Mouse (Mus musculus): ENCODE data around the gene Nfkbid. TPM values are rescaled to one million over a fixed set of nuclear protein-coding genes. Genes with fewer than 3 reads are reported as not detected.
A peak's percentile ranks its signal among the peaks of the same experiment; 100 is the strongest.

Nfkbid gene
- polyA plus RNA-seq, 1 experiment from 2014 or later = 0.95 TPM

GRCm38 (mm10) chr7:30409789-30410188, 11.7 kb upstream of the Nfkbid start:
- Histone ChIP-seq H3K9me3 (replicated peaks) (no peaks in the 10 kb centered on the region), H3K36me3 (no peaks in the 10 kb centered on the region), H3K4me1 (replicated peaks) (no peaks in the 10 kb centered on the region), H3K27ac (ENCODE audit: poor library complexity, severe bottlenecking) (no peak overlapping the region), H3K4me2 (no peak overlapping the region), H3K4me3 (no peak overlapping the region), H3K9ac (no peak overlapping the region), H3K27me3 (replicated peaks) (peaks cover 4% of the 10 kb centered on the region; the same call in 1 of the 2 replicates)
- no peak for ATAC-seq (ENCODE audit: insufficient number of reproducible peaks, low FRiP score)
- 58% methylated on average over 2 of the region's 2 CpGs for WGBS

DNA sequence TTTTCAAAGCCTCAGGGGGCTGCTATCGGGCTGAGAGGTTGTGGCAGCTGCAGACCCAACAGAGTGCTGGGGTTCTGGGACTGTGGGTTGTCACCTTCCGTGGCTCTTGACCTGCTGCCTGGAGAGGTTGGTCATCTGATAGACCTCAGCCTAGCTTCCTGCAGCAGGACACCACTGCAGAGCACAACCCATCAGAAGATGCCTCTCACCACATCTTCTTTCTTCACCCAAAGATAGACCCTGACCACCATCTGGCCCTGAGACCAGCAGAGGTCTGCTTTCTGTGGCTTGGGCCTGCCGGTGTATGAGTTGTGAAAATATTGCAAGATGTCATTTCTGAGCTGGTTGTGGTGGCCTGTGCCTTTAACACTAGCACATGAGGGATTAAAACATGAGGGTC, 10.5 kb upstream of the Nfkbid start:
- WGBS = 65% methylated on average over 3 of the region's 3 CpGs
- ATAC-seq (ENCODE audit: insufficient number of reproducible peaks, low FRiP score) = no peak

DNA sequence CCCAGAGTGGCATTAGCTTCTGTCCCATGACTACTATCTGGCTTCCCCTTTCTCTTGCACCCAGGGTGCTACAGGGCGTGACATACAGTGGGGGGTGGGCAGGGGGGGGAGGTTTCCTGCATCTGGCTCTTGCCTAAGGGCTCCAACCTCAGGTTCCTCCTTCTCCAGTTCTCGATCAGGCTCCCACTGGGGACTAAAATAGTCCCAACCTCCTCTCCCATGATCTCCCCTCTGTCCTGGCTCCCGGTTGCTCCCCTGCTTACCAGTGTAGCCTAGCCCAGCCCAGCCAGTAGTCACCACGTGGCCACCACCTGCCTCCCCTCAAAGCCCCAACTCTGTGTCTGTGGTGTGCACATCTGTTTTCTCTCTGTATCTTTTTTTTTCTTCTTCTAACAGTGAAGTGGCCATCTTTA, 8.8 kb upstream of the Nfkbid start:
- 50% methylated on average over 4 of the region's 4 CpGs for WGBS
- Histone ChIP-seq H3K4me1 (replicated peaks) (no peaks in the 10 kb centered on the region), H3K9me3 (replicated peaks) (no peaks in the 10 kb centered on the region), H3K4me3 (no peak overlapping the region), H3K4me2 (no peak overlapping the region), H3K27me3 (replicated peaks) (peaks cover 4% of the 10 kb centered on the region; the same call in 1 of the 2 replicates), H3K9ac (no peak overlapping the region), H3K27ac (ENCODE audit: poor library complexity, severe bottlenecking) (no peak overlapping the region), H3K36me3 (no peaks in the 10 kb centered on the region)
- no peak for ATAC-seq (ENCODE audit: insufficient number of reproducible peaks, low FRiP score)

More for the DNA sequence above, 10.5 kb upstream of the Nfkbid start:
- Histone ChIP-seq H3K27me3 (replicated peaks) (peaks cover 4% of the 10 kb centered on the region; the same call in 1 of the 2 replicates), H3K4me2 (no peak overlapping the region), H3K27ac (ENCODE audit: poor library complexity, severe bottlenecking) (no peak overlapping the region), H3K9ac (no peak overlapping the region), H3K4me3 (no peak overlapping the region), H3K4me1 (replicated peaks) (no peaks in the 10 kb centered on the region), H3K9me3 (replicated peaks) (no peaks in the 10 kb centered on the region), H3K36me3 (no peaks in the 10 kb centered on the region)

DNA sequence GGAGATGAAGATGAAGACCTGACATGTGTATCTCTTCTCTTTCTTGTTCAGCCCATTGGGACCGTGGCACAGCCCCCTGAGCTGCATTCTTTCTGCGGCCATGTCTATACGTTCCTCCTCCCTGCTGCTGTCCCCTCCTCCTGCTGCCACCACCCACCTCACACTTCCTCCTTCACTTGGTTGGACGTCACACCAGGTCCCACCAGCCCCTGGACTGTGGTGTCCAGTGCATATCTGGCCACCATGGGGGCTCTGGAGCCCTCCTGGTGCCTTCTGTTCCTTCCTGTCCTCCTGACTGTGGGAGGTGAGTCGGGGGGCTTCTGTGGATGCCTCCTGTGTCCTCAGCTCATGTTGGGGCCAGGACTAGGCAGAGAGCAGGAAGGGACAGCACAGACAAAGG, 7.9 kb upstream of the Nfkbid start, which contains the start of gene Tyrobp:
Gene Tyrobp, plus strand, starts transcription at position 165 of the 400 bp plus-strand sequence.
- H3K9ac ChIP-seq = no peak within 1 kb of the TSS
- no peak within 1 kb of the TSS for H3K4me3 ChIP-seq
- H3K27ac ChIP-seq (ENCODE audit: poor library complexity, severe bottlenecking) = no peak within 1 kb of the TSS
- no peak within 1 kb of the TSS for H3K4me2 ChIP-seq
- H3K27me3 ChIP-seq (replicated peaks) = peaks cover 4% of the 10 kb centered on the region; the same call in 1 of the 2 replicates
- H3K9me3 ChIP-seq (replicated peaks) = no peaks in the 10 kb centered on the region; the same call in 1 of the 2 replicates
- H3K4me1 ChIP-seq (replicated peaks) = no peaks in the 10 kb centered on the region
- ATAC-seq (ENCODE audit: insufficient number of reproducible peaks, low FRiP score) = no peak
- no peaks in the 10 kb centered on the region for H3K36me3 ChIP-seq
- WGBS = 67% methylated on average over 5 of the region's 5 CpGs

- 61% methylated on average over 9 of the region's 9 CpGs for WGBS
- Histone ChIP-seq H3K4me2 (no peak overlapping the region), H3K9ac (no peak overlapping the region), H3K4me1 (replicated peaks) (0 out of 2 replicates have a peak, but pooled peaks cover 11% of the 10 kb centered on the region), H3K9me3 (replicated peaks) (peaks cover 10% of the 10 kb centered on the region), H3K27ac (ENCODE audit: poor library complexity, severe bottlenecking) (no peak overlapping the region), H3K4me3 (no peak overlapping the region), H3K36me3 (no peaks in the 10 kb centered on the region), H3K27me3 (replicated peaks) (peaks cover 8% of the 10 kb centered on the region; the same call in 1 of the 2 replicates)
- no peak for ATAC-seq (ENCODE audit: insufficient number of reproducible peaks, low FRiP score)
Measured at GRCm38 (mm10) chr7:30417856-30418255, 3.7 kb upstream of the Nfkbid start.

DNA sequence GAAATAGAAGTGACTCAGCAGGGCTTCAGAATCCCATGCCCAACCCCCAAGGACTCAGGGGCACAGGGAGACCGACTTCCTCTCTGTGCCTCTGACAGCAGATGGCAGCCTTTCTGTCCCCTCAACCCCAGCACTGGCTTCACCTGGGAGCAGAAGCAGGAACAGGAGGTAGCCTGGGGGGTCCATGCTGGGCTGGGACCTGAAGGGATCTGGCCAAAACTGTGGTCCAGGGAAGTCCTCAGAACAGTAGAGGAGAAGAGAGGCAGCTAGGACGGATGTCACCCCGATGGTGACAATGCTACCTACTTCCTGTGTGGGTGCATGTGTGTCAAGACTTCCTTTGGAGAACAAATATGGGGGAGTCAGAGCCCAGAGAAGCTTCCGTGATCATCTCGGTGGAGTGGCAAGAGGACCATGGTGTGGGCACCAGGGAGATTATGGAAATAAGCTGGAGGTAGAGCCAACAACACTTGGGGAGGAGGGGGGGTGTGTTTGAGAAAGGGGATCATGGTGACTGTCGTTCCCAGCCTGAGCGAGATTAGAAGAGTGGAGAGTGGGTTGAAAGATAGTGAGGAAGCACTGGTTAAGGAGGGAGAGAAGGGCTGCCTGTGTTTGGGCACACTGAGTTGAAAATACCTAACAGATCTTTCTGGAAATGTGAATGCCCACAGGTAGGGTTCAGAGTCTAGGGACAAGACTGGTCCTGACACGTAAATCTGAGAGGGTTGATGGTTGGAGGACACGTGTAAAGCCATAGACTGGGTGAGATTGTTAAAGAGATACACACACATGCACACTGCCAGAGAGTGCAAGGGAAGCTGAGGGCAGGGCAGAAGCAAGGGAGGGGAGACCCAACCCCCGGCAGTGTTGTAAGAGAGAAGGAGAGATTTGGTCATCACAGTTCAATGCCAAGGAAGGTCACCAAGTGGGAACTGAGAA, 1.7 kb upstream of the Nfkbid start, which contains the start of gene Hcst:
Gene Hcst, minus strand, starts transcription at position 294 of the 939 bp plus-strand sequence.
- Histone ChIP-seq H3K27ac (ENCODE audit: poor library complexity, severe bottlenecking) (no peak within 1 kb of the TSS), H3K4me3 (no peak within 1 kb of the TSS), H3K9me3 (replicated peaks) (peaks cover 10% of the 10 kb centered on the region), H3K36me3 (no peaks in the 10 kb centered on the region), H3K27me3 (replicated peaks) (peaks cover 8% of the 10 kb centered on the region; the same call in 1 of the 2 replicates), H3K4me1 (replicated peaks) (0 out of 2 replicates have a peak, but pooled peaks cover 11% of the 10 kb centered on the region), H3K9ac (no peak within 1 kb of the TSS), H3K4me2 (no peak within 1 kb of the TSS)
- no peak for ATAC-seq (ENCODE audit: insufficient number of reproducible peaks, low FRiP score)
- WGBS = 56% methylated on average over 10 of the region's 10 CpGs

GRCm38 (mm10) chr7:30420673-30421072, 859 bp upstream of the Nfkbid start:
- Histone ChIP-seq H3K9ac (no peak overlapping the region), H3K4me2 (no peak overlapping the region), H3K9me3 (replicated peaks) (peaks cover 10% of the 10 kb centered on the region), H3K27me3 (replicated peaks) (peaks cover 8% of the 10 kb centered on the region; the same call in 1 of the 2 replicates), H3K27ac (ENCODE audit: poor library complexity, severe bottlenecking) (no peak overlapping the region), H3K4me1 (replicated peaks) (0 out of 2 replicates have a peak, but pooled peaks cover 11% of the 10 kb centered on the region), H3K4me3 (no peak overlapping the region), H3K36me3 (peaks cover 6% of the 10 kb centered on the region)
- 80% methylated on average over 3 of the region's 3 CpGs for WGBS
- ATAC-seq (ENCODE audit: insufficient number of reproducible peaks, low FRiP score) = no peak

DNA sequence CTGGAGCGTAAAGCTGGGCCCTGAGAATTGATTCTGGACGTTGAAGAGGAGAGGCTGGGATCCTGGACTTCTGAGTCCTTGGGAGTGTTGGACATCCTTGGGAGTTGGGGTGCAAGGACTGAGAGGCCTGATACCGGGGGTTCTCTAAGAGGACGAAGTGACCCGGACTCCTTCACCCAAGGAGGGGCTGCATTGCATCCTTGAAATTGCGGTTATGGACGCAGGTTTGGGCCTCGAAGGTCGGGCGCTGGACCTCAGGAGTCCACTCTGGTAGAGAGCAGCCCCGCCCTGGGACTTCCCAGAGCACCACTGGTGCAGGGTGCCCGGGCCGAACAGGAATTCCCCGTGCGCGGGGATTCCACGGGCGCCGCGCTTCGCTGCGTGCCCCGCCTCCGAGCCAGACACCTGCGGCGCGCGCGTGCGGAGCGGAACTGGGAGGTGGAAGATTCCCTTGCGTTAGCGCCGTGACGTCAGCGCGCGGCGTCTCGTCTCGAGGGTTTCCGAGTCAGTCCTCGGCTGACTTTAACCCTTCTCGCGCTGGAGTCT, 431 bp downstream of the Nfkbid start:
- ATAC-seq (ENCODE audit: insufficient number of reproducible peaks, low FRiP score) = peak; percentile 60
- peaks cover 8% of the 10 kb centered on the region; the same call in 1 of the 2 replicates for H3K27me3 ChIP-seq (replicated peaks)
- under 1% methylated on average over 45 of the region's 45 CpGs for WGBS
- 0 out of 2 replicates have a peak, but pooled peaks cover 11% of the 10 kb centered on the region for H3K4me1 ChIP-seq (replicated peaks)
- peak overlapping the region; percentile 67 for H3K4me3 ChIP-seq
- H3K4me2 ChIP-seq = peak overlapping the region; percentile 98
- H3K9me3 ChIP-seq (replicated peaks) = peaks cover 10% of the 10 kb centered on the region
- H3K36me3 ChIP-seq = peaks cover 15% of the 10 kb centered on the region
- peak overlapping the region; percentile 66 for H3K9ac ChIP-seq
- no peak overlapping the region; the same call in 1 of the 2 replicates for H3K27ac ChIP-seq (ENCODE audit: poor library complexity, severe bottlenecking)

GRCm38 (mm10) chr7:30422560-30422959, 1.0 kb downstream of the Nfkbid start:
- H3K36me3 ChIP-seq = peaks cover 19% of the 10 kb centered on the region
- H3K27me3 ChIP-seq (replicated peaks) = peaks cover 8% of the 10 kb centered on the region; the same call in 1 of the 2 replicates
- H3K4me1 ChIP-seq (replicated peaks) = 0 out of 2 replicates have a peak, but pooled peaks cover 11% of the 10 kb centered on the region
- peaks cover 10% of the 10 kb centered on the region for H3K9me3 ChIP-seq (replicated peaks)
- 8% methylated on average over 9 of the region's 9 CpGs for WGBS
- peak overlapping the region; percentile 66 for H3K9ac ChIP-seq
- ATAC-seq (ENCODE audit: insufficient number of reproducible peaks, low FRiP score) = peak; percentile 22; the same call in 1 of the 2 replicates
- peak overlapping the region; percentile 37; the same call in 1 of the 2 replicates for H3K27ac ChIP-seq (ENCODE audit: poor library complexity, severe bottlenecking)
- H3K4me2 ChIP-seq = peak overlapping the region; percentile 98
- peak overlapping the region; percentile 67 for H3K4me3 ChIP-seq

DNA sequence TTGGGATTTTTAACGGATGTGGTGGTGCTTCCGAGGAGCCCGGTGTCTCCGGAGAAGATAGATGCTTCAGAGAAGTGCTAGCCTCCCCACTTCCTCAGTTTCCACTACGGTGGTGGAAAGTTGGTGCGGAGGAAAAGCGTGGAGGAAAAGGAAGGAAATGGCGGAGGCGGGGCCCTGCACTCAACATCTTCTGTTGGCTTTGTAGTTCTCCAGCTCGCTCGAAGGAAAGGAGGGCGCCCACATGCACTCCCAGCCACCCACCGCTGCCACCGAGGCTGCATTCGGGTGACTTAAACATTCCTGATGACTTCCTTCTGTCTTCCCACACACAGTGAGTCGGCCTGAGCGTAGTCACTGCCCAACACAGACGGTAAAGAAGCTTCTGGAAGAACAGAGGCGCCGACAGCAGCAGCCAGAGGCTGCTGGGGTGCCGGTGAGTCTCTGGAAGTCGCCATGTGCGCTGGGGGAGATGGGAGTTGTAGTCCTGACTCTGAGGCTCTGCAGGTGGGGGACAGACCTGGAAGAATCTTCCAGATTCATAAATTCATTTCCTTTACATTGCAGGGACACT, 1.6 kb downstream of the Nfkbid start:
- peak overlapping the region; percentile 98 for H3K4me2 ChIP-seq
- H3K27ac ChIP-seq (ENCODE audit: poor library complexity, severe bottlenecking) = 0 out of 2 replicates have a peak overlapping the region, but pooled peaks have one; percentile 37
- ATAC-seq (ENCODE audit: insufficient number of reproducible peaks, low FRiP score) = no peak
- H3K9me3 ChIP-seq (replicated peaks) = peaks cover 10% of the 10 kb centered on the region
- H3K36me3 ChIP-seq = peaks cover 19% of the 10 kb centered on the region
- 23% methylated on average over 23 of the region's 23 CpGs for WGBS
- 0 out of 2 replicates have a peak, but pooled peaks cover 11% of the 10 kb centered on the region for H3K4me1 ChIP-seq (replicated peaks)
- peak overlapping the region; percentile 67 for H3K4me3 ChIP-seq
- H3K9ac ChIP-seq = peak overlapping the region; percentile 66
- peaks cover 8% of the 10 kb centered on the region; the same call in 1 of the 2 replicates for H3K27me3 ChIP-seq (replicated peaks)
